Mouse (Mus musculus) left cerebral cortex, postnatal 4 days (tissue): ENCODE measurements at regions not wholly inside any gene's neighbourhood (a gene's known extent, or its start where the extent isn't known, plus 50 kb on each side); places are given as distances from the start of the nearest gene placed in this dataset.

Experiments used
- DNase-seq: peaks from one replicate; pipeline ENCODE4 v3.0.0-alpha.2; 2022
- intact Hi-C: fragments of 180-260 bp; cut with DNase I; formaldehyde crosslinking; loops from one replicate; pipeline ENCODE4 v1.15.1; 2025

DNA sequence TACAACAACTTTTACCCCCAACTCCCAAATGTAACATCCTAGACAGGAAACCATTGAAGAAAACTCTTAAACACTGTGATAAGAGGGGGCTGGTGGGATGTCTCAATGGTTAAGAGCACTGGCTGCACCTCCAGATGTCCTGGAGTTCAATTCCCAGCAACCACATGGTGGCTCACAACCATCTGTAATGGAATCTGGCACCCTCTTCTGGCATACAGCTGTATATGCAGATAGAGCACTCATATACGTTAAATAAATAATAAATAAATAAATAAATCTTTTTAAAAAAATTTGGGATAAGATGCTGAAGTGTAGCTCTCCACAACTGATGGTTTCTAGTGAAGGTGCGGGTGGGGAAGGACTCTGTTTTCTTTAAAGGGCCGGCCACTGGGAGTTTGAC, 69.3 kb downstream of the Kctd15 start:
- DNase-seq = no peak
- intact Hi-C loops = no loop called here

DNA sequence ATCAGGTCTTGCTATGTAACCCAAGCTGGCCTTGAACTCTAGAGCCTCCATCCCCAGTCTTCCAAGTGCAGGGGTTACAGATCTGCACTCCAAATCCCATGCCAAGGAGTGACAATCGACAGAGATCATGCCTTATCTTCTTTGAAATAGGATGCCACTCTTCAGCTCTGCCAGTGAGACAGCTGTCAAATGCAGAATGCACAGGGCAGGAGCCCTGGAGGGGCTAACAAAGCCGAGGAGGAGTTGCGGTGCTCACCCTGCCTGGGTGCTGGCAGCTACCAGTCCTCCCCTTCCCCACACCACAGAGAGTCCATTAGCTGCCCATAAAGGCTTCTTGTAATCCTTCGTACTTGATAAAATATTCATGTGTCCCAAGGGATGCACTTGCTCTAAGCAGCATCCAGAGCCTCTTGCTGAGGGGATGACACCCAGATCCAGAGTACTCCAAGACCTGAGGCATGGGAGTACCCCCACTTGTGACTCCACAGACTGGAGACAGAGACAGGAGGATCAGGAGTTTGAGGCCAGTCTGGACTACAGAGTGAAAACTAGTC, 71.1 kb downstream of the Kctd15 start:
- no peak for DNase-seq
- intact Hi-C loops = no loop called here

DNA sequence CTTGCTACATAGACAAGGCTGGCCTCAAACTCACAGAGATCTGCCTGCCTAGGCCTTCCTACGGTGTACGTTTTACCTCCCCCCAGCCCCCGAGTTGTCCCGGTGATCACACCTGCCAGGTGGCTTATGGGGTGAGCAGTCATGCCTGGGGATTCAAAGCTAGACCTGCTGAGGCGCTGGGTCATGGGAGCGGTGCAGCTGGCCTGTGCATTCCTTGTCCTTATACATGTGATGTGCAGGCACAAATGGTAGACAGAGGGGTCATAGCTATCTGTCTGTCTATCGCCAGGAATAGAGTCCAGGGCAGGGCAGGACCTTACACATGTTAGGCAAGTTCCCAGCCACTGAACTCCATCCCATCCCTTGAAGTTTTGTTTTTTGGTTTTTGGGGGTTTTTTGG, 71.7 kb downstream of the Kctd15 start:
- DNase-seq = no peak
- intact Hi-C loops = no loop called here

DNA sequence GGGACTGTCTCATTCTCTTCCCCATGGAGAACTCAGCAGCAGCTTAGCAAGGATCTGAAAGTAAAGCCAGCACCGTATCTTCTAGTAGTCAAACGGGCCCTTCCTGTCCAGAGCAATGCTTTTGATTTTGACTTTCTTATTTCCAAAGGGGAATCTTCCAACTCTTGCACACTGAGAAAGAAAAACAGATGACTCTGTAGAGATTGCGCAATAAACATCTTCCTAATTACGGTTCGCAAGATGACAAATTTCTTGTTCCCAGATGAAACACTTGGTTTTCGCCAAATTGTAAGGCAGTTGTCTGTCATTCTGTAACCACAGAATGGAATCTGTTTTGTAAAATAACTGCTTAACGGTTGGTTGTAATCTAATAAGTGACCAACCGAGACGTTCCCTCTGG, 75.7 kb downstream of the Kctd15 start:
- no peak for DNase-seq
- intact Hi-C loops = no loop called here

DNA sequence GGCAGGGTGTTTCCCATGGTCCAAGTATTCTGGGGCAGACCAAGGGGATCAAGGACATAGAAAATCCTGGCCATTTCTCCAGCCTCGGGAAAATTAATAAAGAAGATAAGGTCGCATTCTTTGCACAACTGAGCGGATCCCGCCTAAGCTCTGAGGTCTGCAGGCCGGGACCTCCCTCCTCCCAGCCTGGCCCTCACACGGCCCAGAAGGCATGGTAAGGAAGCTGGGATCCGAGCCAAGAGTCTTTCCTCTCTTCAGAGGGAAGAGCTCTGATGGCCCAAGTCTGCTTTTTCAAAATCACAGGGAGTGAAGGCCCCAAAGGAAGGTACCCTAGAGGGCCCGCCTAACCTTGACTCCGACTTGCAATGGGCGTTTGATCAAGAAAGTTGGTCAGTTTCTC, 85.2 kb downstream of the Kctd15 start:
- intact Hi-C loops = no loop called here
- peak; percentile 75 for DNase-seq

DNA sequence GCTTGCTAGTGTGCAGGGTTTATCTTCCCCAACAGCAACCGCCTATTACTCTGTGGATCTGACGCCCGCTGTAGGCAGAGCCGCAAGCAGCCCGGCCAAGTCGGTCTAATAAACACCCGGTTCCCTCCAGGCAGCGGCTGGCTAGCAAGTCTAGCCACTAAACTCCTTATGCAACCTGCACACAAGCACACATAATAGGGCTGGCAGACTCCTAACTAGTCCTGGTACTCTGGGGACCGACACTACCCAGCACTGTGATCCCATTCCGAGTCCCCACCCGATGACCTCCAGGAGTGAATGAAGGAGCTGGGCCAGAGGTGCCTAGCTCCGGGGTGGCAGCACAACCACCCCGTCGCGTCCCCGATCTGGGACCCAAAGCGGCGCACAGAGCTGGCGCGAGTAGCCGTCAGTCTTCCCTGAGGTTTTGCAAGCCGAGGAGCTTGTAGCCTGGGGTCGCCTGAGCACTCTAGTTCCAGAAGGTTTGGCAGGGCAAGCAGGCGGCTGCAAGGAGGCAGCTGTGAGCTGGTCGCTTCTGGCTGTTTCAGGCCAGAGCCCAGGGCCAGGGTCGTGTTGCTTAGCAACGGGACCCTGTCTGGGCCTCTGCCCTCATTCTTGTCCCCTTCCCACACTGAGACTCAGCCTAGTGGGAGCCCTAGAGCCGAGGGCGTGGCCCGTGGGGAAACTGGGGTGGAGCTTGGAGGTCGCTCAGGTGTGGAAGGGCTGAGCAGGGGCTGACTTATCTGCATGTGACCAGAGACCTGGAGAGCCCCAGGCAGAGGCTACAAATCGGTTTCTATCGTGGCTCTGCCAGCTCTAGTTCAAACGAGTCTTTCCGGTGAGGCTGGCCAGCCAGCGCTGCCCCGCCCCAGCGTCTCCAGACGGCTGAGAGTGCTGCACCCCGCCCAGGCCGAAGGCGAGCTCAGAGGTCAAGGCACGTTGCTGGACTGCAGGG, 86.1 kb downstream of the Kctd15 start:
- intact Hi-C loops = no loop called here
- DNase-seq = peak; percentile 82

DNA sequence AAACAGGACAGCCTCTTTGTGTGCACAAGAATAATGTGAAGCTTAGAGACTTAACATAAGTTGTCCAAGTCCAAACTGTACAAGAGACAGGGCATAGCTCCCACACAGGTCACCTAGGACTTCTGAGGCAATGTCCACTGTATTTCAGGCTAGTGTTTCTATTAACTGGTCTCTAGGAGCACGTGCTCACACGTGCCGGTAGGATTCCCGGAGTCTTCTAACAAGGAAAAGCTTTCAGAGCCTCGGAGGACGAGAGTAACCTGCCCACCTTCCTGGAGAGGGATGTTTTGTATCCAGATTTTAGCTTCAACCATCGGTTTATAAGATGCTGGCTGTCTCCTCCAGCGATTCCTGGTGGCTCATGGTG, 86.8 kb downstream of the Kctd15 start:
- DNase-seq = no peak
- intact Hi-C loops = no loop called here

DNA sequence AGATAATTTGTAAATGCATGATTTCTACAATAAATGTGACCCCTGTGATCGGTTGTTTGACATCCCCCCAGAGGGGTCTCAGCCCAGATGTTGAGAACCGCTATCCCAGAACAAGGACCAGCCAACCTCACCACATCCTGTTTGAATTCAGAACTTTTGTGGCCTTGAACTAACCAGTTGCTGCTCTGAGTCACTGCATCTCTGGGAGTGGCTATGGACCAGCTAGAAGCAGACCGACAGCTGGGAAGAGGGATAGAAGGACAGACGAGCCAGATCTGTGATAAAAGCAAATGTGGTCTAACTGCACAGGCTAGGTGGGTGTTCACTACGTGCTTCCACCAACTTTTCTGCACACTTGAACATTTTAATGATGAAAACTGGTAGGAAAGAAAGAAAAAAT, 89.0 kb downstream of the Kctd15 start:
- intact Hi-C loops = no loop called here
- DNase-seq = no peak

DNA sequence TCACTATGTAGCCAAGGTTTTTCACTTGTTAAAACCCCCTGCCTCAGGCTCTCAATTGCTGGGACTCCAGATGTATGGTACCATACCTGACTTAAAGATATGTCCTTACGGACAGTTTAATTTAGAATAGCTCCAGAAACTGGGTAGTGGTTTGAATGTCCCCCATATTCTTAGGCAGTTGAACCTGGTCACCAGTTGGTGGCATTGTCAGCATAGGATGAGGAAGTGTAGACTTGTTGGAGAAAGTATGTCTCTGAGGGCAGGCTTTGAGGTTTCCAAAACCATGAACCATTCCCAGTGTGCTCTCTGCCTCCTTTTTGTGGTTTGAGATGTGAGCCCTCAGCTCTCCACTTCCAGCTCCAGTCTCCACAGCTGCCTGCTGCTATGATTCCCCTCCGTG, 94.4 kb downstream of the Kctd15 start:
- intact Hi-C loops = no loop called here
- DNase-seq = no peak

DNA sequence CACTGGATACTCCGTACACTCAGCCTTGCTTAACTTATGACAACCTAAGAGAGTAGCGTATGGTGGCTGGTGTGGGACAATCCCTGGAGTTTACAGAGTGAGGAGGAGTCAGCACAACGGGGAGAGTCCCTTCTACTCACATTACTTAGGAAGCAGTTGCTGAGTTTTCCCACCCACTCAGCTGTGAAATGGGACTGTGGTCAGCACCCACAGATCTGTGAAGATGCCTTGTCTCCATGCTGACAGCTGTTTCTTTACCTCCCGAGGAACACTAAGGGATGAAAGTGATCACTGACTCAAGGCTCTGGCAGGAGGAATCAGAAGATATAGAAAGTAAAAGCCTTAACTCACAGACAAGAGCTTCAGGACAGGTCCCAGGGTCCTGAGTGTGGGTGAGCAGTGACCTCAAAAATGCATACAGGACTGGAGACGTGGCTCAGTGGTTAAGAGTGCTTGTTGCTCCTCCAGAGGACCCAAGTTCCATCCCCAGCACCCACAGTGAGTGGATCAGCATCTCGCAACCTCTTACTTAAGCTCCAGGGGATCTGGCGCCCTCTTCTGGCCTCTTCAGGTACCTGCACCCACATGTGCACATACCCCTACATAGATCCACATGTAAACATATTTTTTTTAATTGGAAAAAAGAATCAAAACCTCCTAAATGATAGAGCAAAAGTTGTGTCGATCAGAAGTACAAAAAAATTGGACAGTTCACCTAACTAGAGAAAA, 97.8 kb downstream of the Kctd15 start:
- no peak for DNase-seq

DNA sequence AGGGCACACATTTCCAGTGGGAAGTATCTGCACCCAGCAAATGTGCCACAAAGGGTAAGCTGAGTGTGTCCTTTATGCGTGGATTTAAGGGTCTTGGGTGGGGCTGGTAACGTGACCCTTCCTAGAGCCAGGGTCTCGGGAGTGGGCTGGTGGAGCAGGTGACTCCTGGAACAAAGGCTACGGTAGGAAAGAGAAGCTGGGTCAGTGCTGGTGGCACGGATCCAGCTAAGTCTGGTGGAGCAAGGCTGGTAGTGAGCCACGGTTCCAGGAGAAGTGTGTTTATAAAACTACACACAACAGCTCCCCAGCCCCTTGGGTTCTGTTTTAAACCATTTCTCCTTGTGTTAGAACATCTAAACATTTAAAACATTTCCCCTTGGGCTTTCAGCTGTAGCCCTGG, 101.3 kb downstream of the Kctd15 start:
- peak; percentile 24 for DNase-seq
- intact Hi-C loops = no loop called here

More for the DNA sequence above, 97.8 kb downstream of the Kctd15 start:
- intact Hi-C loops = no loop called here

DNA sequence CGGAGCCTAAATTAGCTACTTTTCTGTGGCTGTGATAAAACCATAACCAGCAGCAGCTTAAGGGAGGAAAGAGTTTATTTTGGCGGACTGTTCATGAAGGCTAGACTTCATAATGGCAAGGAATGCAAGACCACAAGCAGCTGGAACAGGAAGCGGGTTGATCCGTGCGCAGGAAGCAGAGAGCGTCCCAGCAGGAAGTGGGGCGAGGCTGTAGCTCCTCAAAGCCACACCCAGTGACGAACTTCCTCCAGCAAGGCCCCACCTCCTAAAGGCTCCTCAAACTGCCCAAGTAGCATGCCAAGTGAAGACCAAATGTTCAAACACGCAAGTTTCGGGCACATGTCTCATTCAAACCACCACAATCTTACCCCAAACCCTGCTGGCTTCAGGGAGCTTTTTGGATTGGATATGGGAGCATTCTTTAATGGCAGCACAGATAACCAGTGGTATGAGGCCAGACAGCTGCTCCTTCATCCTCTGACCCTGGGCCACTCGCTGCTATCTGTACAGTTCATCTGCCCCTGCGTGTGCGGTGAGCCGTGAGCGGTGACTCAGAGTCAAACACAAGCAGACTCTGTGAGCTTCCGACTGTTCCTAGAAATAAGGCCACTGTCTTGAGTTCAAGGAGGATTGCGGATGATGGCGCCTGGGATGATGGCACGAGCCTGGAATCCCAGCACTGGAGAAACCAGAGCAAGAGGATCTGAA, 109.8 kb downstream of the Kctd15 start:
- no peak for DNase-seq
- intact Hi-C loops = no loop called here

DNA sequence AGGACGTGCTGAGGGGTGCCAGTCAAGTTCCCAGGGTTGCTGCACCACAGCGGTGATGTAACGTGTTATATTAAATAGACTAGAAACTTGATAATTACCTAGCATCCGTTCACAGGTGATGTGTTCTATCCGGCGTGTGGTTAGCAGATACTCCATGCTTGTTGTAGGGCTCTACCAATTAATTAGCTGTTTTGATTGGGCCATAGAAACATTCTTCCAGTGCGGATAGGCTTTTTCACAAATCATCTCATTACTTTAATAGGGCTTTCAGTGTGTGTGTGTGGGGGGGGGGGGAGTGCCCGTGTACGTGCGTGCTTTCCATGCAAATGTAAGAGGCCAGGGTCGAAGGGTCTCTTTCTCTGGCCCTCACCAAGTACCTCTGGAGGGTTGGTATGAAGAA, 110.6 kb downstream of the Kctd15 start:
- DNase-seq = no peak
- intact Hi-C loops = no loop called here

DNA sequence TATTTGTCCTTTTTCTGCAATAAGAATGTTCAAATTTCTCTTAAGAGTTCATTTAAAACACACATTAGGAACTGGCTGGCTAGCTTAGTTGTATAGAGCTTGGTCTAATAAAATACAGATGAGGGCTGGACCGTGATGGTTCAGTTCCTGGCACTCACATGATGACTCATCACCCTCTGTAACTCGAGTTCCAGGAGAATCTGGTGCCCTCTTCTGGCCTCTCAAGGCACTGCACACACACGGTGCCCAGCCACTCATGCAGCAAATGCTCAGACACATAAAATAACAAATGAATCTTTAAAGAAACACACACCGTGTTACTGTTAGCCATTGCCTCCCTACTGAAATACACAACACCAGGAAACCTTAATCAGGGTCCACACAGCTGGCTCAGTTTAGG, 114.6 kb downstream of the Kctd15 start:
- intact Hi-C loops = no loop called here
- no peak for DNase-seq

DNA sequence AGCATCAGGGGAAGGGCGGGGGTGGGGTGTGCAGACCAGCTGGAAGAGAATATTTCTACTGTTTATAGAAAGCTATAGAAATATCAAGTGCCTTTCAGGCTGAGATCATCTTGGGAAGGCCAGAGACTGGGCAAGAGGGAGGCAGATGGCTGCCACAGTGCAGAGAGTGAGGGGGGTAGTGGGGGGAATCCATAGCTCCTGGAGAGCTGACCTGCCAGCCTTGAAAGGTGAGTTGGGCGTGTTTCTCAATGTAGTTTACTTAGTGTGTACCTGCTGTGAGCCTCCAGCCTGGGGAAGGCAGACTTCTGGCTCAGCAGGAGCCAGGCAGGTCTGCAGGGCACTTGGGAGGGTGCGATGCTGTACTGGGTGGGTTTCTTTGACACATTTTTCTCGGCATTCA, 115.5 kb downstream of the Kctd15 start:
- intact Hi-C loops = no loop called here
- no peak for DNase-seq

DNA sequence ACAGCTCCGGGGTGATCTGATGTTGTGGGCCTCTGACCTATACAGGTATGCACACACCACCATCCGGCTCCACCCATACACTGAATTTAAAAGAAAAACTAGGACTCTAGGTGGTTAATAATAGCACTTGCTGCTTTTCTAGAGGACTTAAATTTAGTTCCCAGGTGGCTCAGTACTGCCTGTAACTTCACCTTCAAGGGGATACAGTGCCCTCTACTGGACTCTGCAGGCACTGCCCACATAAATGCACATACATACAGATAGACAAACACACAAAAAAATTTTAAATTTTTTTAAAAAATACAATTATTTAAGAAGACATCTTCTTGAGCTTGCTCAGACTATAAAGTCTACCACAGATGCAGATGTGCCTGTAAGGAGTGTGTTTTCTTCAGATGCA, 116.7 kb downstream of the Kctd15 start:
- no peak for DNase-seq
- intact Hi-C loops = no loop called here

DNA sequence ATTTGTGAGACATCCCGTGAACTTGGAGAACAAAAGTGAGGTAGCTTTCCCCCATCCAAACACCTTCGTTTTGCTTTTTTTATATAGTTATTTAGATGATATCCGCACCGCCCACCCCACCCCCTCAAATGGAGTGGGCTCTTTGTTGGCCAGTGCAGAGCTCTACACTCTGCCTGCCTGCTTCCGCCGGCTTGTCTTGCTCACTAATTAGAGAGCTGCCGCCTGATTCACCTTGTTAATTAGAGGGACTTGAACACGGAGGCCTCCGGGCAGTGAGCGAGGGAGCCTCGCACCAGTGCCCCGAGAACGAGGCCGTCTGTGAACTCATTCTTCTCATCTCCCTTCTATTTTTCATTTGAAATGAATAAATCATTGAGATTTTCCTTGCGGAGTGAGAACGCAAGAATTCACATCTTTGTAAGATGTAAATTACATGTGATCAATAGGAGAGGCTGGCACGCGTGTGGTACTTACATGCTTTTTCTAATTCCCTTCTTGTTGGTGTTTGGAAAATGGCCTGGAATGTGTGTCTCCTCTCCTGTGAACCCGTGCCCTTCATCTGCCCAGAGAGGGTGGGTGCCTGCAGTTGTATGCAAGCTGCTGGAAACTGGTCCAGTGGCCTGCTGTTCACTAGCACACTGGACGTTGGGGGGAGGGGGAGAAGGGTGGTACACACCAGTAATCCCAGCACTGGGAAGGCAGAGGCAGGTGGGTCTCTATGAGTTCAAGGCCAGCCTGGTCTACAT, 118.0 kb downstream of the Kctd15 start:
- DNase-seq = no peak
- intact Hi-C loops = no loop called here

DNA sequence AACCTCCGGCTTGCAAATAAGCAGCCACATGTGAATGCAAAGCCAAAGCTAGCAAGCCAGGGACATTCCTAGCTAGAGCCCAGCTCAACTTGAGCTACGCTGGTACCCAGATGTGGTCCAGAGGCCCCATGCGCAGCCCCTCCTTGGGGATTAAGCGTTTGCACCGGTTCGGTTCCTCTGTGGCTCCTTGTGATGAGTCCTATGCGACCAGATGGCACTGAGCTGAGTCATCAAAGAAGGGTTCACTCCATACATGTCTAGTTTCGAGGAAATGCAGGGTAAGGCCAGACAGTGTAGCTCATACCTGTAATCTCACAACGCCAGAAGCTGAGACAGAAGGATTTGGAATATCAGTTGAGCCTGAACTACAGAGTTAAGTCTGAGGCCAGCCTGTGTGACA, 119.4 kb downstream of the Kctd15 start:
- no peak for DNase-seq

DNA sequence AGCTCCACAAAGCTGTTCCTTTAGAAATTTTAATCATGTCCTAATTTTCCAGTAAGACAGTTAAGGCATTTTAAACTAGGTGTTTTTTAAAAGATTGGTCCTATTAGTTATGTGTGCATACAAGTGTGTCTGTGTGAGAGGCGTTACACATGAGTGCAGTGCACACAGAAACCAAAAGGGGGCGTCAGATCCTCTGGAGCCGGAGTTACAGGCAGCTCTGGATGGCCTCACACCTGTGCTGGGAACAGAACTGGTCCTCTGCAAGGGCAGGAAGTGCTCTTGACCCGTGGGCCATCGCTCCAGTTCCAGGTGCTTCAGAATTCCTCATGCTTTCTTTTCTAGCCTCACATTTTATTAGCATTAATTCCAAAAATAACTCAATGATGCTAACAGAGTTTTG, 122.3 kb downstream of the Kctd15 start:
- intact Hi-C loops = no loop called here
- DNase-seq = no peak

More for the DNA sequence above, 119.4 kb downstream of the Kctd15 start:
- intact Hi-C loops = no loop called here

DNA sequence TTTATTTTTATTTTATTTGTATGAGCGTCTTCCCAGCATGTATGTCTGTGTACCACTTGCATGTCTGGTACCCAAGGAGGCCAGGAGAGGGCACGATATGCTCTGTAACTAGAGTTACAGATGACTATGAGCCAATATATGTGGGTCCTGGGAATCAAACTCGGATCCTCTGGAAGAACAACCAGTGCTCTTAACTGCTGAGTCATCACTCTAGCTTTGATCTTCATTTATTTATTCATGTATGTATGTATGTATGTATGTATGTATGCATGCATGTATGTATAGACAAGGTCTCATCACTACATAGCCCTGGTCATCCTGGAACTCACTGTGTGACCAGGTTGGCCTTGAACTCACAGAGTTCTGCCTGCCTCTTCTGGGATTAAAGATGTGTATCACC, 124.9 kb downstream of the Kctd15 start:
- no peak for DNase-seq

DNA sequence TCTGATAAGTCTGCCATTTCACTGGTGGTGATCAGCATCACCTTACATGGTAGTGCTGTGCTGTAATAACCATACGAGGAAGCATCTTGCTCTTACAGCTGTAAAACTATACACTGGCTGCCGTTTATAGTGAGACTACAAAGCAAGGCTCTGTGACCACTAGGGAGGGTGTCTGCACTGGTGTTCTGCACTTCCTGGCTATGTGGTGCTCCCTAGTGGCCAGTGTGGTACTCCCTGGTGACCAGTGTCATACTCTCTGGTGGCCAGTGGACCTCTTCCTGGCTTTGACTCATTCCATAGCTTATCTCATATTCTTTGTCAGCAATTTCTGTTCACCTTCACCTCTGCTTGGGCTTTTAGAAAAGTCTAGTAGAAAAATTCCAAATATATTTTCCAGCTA, 114.7 kb upstream of the Lsm14a start:
- no peak for DNase-seq
- intact Hi-C loops = no loop called here

More for the DNA sequence above, 124.9 kb downstream of the Kctd15 start:
- intact Hi-C loops = no loop called here
